Mouse (Mus musculus) skeletal muscle tissue, adult 2 months (tissue): ENCODE measurements around the gene Emp2.

ENCODE experiments used
- DNase-seq: peaks from one replicate; pipeline ENCODE4 v3.0.0-alpha.2; 2012; ENCODE audit warnings: low read depth, low spot score

Emp2 gene

DNA sequence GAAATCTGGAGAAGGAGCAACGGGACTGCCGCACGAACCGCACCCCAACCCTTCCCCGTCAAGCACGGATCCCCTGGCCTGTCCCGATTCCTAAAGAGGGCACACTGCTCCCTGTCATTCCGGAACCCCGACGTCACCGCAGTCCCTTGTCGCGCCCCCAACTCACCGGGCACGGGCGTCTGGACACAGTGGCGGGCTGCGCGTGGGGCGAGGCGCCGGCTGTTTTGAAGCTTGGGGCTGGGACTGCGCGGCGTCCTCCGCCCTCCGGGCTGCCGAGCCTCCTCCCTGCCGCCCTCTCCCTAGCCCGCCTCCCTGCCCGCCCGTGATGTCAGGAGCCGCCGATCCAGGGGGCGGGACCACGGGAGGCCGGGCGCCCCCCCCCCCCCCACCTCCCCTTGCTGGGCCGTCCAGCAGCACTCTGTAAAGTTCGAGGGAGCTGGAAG lies at the start of gene Emp2:
Emp2 (minus strand) TSS at position 323 of the 443 bp plus-strand sequence.
- peak; percentile 33 for DNase-seq

DNA sequence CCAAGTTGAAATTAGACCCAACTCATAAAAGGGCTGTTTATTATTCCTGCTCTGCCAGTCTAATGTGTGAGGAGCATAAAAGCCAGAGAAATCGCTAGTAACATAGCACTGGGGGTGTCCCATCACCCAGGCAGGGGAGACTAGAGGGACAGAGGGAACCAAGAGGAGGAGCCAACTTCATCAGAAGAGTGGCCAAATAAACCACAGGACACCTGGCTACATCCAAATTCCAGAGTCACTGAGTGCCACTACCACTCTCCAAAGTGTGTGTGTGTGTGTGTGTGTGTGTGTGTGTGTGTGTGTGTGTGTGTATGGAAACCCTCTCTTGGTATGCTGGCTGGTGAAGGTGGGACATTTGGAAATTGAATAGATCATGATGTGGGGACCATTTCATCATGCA lies 49.3 kb upstream of the Emp2 start:
- no peak for DNase-seq

DNA sequence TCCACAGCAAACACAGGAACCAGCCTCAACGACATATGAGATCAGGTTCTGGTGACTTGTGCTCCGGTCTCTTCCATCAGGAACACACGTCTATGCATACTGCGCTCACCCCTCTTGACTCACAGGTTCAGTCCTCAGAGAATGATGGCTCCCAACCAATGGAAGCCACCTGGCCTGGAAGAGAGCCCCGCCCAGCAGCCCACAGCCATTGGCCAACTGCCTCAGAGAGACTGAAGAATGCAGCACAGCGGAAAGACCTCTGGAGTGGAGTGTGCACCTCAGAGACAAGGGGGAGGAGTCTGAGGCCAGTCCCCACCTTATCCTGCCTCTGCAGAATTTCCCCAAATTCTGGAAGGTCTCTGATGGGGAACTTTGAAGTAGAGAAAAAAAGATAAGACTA lies 45.5 kb upstream of the Emp2 start:
- no peak for DNase-seq

DNA sequence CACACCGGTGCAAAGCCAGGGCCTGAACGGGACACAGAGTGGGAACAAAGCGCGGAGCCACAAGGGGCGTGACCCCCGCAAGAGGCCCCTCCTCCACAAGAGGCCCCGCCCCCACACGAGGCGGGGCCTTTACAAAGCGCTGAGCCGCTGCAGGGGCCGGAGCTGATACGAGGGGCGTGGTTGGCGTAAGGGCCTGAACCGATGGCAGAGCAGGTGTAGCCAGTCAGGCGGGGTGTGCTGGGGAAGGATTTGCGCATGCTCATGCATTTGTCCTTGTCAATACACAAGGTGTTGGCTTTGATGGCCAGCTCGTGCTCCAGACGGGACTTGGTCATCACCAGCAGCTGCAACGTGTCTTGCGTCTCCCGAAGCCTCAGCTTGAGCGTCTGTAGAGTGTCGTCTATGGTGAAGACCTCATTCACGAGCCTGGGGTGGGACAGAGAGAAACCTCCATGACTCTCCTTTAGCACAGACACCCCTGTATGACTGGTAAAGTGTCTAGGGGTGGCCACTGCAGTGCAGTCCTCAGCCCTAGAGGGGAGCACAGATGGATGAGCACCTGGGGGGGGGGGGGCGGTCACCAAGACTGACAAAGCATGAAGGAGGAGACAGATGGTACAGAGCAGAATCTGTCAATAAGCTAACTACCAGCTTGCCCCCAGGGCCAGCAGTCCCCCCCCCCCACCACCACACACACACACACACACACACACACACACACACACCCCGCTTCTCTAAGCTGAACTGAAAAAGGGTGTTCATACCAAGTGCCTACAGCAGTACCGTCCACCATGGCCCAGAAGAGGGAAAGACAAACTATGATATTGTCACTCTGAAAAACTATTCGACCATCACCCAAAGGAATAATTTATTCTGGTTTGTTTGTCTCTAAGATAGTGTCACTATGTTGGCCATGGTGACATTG lies 44.5 kb upstream of the Emp2 start:
- no peak for DNase-seq

DNA sequence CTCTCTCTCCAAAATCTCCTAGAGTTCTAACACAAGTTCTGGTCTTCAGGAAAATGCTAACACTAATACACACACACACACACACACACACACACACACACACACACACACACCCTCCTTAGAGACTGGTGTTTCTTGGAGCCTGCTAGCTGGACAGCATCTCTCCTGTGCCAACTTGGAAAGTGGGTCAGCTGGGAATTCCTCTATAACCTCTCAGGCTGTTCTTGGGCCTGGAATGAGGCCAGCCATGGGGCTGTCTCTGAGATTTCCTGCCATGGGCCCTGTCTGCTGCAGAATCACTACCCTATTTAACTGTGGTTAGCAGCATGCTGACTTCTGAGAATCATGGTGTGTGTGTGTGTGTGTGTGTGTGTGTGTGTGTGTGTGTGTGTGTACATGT lies 41.2 kb upstream of the Emp2 start:
- DNase-seq = peak; percentile 27

DNA sequence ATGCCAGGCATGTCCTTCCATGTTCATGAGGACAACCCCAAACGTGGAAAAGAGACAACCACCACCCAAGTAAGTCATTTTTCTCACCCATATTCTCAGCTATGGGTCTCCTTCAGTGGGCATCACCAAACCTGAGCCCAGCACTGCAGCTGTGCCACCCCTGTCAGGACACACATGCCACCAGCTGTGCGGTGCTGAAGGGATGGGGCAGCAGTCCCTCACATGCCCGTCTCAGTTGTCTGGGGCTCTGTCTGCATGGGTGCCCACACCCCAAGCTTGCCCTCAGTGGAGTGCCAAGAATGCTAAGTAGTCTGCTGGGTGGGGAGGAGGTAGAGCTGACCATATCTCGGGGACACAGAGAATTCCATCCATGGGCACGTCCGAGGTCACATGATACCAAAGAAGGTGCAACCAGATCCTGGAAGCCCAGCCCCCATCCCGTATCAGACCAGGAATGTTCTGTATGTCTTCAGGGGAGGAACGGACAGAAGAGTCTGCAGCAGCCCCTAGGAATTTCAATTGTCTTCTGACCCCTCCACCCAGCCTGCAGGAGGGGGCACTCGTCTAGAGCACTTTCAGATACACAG lies 37.4 kb upstream of the Emp2 start:
- DNase-seq = no peak

DNA sequence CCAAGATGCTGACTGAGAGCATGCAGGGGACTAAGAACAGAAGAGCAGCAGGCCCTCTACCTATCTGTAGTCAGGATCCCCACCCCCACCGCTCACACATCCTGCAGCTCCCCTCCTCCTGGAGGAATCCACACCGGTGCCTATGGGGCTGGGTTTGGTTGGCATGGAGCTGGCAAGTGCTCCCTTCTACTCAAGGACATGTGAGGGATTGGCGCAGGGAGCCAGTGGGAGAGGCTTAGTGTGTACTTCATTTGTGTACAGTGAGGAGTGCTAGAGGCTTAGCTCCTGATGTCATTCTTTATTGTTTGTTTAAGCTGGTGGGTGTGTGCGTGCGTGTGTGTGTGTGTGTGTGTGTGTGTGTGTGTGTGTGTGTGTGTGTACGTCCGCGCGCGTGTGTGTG lies 36.1 kb upstream of the Emp2 start:
- no peak for DNase-seq

DNA sequence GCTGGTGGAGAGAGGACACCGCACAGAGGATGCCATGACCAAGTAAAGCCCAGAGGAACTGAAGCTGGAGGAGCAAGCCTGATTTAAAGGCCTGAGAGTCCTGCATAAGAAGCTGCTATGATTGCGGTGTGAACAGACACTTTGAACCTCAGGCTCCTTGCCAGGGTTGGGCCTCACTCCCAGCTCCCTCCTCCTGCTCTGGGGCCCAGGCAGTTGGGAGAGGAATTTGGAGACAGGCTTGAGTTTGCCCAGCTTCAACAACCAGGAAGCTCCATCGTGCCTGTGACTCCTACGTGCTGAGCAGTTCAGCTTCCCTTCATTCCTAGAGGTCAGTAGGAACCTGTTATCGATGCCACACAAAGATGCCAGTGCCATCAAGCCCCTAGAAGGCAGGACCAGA lies 35.7 kb upstream of the Emp2 start:
- no peak for DNase-seq

DNA sequence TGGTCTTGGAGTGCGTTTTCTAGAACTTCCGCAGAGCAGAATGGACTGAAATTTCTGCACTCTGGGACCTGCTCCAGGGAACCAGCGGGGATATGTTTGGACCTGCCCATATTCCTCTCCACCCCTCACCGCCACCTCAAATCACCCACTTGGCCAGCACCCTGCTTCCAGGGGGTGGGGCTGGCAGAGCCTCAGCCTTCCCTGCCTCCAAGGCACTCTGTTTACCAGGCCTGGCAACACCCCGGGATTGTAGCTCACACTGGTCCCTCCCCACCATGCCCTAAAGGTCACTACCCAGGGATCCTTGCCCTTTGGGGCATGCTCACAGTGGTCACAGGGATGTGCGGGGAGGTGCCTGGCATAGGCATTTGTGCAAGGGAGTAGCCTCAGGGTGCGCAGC lies 33.8 kb upstream of the Emp2 start:
- peak; percentile 15 for DNase-seq

DNA sequence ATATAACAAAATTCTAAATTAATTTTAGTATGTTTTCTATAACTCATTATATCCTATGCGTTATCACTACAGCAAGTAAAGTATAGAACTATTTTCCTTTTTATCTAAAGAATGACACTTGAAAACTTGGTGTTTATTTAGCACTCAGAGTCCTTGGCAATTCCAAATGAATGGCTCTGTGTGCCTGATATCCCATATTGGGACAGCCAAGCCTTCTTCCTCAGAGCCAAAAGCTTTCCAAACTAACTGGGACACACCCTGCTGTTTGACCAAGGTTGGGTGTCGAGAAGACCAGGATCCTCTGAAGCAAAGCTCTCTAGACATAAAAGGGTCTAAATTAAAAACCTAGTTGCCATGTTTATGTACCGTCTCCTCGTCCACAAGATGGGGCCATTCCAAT lies 27.3 kb upstream of the Emp2 start:
- DNase-seq = no peak

DNA sequence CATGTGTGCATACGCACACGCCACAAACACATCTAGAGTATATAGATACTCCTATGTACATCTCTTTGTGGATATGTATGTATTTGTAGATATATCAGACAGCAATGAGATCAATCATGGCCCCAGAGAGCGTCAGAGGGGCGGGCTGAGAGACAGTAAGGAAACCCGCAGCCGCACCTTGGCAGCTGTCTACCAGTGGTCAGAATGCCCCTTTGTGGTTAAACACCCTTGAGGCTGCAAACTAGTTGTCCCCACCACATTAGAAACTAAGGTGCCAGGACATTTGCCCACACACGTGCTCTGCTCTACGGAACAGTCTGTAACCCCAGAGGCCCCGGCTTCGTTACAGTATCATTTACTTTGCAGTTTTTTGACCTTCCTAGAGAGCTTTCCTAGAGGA lies 26.2 kb upstream of the Emp2 start:
- DNase-seq = no peak

DNA sequence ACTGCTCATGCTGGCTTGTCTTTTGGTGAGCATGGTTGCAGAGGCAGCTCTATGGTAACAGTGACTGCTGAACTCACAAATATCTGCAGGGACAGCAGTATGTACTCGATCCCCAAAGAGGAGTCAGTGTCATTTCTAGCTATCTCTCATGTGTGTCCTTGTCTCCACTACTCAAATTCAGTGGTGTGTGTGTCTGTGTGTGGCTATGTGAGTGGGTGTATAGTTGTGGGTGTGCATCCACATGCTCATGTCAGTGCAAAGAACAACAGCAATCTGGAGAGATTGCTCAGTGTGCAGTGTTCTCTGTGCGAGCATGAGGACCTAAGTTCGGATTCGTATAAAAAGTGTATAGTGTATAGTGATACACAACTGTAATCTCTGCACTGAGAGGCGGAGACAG lies 24.8 kb upstream of the Emp2 start:
- DNase-seq = no peak

DNA sequence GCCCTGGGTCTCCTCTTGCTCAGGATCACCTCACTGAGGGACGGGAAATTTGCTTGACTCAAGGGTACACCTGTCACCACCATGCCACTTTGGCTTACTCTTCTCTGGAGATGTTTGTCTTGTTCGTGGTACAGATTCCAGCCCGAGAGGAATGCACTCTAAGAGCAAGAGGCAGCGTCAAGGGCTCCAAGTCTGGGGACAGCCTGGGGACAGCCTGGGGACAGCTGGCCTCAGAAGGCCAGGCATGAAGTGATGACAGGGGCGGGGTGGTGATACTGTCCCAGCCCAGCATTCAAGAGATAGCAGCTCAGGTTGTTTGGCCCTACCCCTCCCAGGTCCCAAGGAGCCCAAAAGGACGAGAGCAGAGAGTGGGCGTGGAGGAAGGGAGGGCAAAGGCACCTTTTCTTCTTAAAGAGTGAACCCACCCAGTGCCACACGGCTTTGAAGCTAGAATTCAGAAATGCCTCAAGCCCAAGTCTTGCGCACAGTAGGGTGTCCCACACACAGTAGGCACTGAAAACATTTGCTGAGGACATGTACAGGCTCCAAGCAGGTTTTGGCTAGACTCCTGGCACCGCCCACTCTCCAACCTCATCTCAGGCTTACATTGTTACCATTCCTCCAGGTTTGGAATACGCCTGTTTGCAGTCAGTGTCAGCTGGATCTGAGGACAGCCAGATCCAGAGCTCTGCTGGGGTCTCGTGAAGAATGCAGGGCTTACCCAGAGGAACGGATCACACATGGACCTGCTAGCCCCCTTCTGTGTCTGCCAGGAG lies 23.8 kb upstream of the Emp2 start:
- no peak for DNase-seq

DNA sequence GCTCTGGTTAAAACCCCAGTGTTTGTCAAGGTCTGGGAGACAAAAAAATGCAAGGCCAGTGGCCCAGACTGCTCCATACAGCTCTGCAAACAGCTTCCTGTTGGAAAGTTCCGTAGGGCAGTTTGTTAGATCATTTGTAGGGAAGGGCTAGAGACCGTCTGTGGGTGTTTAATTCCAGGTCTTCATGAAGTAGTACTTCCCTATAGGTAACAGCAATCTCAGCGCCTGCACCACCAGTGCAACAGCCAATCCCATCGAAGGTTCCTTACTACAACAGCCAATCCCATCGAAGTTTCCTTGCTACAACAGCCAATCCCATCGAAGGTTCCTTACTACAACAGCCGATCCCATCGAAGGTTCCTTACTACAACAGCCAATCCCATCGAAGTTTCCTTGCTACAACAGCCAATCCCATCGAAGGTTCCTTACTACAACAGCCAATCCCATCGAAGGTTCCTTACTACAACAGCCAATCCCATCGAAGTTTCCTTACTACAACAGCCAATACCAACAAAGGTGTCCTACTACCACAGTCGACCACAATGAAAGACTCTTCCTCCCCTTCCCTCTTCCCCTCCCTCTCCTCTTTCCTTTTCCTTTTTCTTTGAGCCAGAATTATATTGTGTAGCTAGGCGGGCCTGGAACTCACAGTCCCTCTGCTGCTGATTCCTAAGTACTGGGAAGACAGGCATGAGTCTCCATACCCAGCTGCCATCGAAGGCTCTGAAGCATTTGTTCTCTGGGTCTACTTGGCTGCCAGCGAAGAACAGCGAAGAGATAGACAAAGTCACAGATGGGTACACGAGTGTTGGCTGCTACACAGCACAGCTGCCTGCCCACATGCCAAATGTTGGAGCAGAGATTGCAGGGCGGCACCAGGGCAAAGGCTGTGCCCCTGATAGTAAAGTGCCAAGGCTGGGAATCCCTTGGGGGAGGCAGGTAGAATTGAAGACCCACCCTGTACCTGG lies 23.0 kb upstream of the Emp2 start:
- DNase-seq = no peak

DNA sequence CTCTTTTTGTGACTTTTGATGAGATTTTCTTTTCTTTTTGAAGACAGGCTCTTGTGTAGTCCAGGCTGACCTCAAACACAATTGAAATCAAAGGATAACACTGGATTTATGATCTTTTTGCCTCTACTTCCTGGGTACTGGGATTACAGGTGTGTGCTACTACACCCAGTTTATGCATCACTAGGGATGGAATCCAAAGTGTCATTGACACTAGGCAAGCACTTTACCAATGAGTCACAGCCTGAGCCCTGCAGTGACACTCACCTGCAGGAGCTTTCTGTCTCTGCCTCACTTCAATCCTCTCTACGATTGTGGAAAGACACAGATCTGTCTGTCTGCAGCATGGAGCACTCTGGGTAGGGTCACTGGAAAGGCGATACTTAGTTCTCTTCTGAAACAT lies 22.2 kb upstream of the Emp2 start:
- no peak for DNase-seq

DNA sequence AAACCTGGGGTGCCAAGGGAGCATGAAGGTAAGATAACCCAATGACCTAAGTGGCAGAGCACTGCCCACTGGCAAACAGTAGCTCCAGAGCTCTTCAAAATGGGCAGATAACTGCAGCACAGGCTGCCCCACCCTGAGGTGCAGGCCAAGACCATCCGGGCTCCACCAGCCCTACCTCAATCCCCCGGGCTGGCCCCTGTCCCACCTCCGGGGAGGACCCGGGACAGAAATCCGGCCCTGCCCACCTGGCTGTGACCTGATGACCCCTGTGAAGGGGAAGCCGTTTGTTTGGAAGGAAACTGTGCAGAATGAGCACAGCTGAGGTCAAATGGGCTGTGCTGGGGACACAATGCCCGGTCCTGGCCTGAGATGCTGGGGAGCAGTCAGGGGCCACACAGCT lies 19.0 kb upstream of the Emp2 start:
- DNase-seq = no peak

DNA sequence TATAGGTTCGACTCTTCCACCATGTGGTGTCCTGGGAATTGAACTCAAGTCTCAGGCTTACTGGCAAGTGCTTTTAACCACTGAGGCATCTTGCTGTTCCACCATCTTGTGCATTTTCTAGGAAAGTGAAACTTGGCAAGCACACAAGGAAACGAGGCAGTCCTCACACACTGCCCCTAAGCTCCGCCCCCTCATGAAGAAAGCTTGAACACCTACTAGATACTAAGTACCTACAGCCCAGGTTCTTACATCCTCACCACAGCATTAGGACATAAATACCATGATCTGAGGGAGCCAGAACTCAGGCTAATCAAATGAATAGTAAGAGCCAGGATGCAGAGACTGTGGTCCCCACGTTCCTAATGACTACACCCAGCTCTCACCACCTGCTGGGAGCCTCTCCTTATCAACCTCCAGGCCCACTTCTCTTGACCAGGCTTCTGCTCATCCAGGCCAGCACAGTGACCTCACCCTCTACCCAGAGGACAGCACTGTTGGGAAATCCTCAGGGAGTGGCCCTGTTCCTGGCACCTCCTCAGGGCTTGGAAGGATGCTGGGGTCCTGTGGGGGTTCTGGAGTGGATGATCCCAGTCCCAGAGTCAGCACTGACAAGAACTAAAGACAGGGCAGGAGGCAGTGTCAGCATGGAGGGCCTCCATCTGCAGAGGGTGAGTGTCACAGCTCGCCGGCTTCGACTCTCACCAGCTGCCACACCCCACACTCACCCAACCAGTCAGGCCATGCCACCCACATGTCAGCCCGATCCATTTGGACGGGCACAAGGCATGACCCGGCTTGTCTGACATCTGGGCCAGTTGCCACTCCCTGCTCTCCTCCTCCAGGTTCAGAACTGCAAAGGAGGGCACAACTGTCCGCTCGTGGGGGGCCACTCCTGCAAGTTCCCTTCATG lies 17.1 kb upstream of the Emp2 start:
- no peak for DNase-seq

DNA sequence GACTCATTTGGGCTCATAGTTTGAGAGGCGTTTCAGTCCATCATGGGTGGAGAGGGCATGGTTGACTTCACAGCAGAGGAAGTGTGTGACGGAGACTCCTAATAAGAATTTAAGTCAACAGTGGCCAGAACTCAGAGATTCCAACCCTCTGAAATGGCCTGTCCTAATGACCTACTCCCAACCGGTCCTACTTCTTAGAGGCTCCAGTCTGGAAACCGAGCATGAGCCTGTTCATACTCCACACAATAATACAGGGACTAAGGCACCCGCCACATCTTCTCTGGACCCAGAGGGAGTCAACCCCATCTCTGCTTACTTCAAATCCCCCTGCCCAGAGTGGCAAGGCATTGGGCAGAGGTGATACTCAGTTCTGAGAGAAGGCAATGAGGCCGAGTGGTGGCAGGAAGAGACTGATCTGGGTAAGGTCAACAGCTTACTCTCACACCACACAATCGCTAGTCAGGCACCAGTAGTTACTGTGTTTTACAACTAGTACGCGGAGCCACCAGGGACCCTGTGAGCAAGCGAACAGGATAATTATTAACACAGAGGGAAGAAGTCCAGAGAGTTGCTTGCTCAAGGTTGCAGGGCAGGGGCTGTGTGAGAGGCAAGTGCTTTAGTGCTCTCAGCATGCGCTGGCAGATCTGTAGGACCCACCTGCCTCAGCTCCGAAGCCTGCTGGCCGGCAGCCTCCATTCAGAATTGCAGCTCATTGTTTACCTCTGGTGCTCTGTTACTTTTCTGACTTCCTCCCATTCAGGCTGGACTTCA lies 14.0 kb upstream of the Emp2 start:
- DNase-seq = no peak

DNA sequence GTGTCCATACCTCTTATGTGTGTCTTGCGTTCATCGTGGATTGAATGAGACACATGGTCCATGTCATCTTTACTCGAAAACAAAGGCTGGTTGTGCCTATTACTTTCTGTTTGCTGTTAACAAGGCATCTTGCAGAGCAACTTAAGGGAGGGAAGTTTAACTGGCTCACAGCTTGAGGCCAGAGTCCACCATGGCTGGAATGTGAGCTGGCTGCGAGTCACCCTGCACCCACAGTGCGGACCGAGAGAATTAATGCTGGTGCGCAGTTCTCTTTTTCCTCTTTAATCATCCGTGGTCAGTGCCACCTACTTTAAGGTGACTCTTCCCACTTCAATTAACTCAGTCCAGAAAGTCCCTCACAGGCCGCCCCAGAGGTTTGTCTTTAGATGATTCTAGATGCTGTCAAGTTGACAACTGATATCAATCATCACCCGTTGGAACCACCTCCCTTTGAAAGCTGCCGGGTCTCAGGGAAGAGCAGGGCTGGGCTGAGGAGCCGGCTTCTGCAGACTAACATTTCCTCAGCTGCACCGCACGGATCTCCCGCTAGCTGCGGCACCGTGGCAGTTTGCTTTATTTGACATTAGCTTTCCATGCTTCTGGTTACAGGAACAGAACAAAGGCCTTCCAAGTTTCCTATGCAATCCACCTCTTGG lies 6.3 kb upstream of the Emp2 start:
- no peak for DNase-seq
